8 mouse cellular contexts compared by ENCODE assay signal in genomic region chr3:88410645-88411031, GRCm38 (mm10). TPM values are rescaled to one million over a fixed set of nuclear protein-coding genes. Genes with fewer than 3 reads are reported as not detected.
DNase-seq lines count a peak whose midpoint lies in the region; ATAC-seq and TF ChIP-seq lines count a peak whose summit lies in the region.

No protein-coding gene starts in this region.

- peak overlapping the region; percentile 86 for H3K9ac ChIP-seq in lung, embryonic 14.5 days
- H3K9ac ChIP-seq in embryonic facial prominence, embryonic 13.5 days, result peak overlapping the region; percentile 86; the same call in 1 of the 2 replicates
- H3K9ac ChIP-seq in intestine, embryonic 15.5 days, result peak overlapping the region; percentile 24; the same call in 1 of the 2 replicates
- peak overlapping the region; percentile 80 for H3K9ac ChIP-seq in midbrain, embryonic 11.5 days (ENCODE audit: low read length)

- no peak for DNase-seq in lung, embryonic 14.5 days
- no peak for DNase-seq in lung, postnatal 25 days (ENCODE audit: low spot score)
- DNase-seq in midbrain, embryonic 11.5 days (ENCODE audit: low spot score, missing footprints), result no peak
- DNase-seq in testis, postnatal 14 days (ENCODE audit: low spot score), result no peak
- DNase-seq in frontal cortex, postnatal 10 days (ENCODE audit: low spot score in 2 of 2), result no peak
- DNase-seq in layer of hippocampus, adult 18-20 months (ENCODE audit: low spot score in 2 of 2), result no peak

- no peaks in the 10 kb centered on the region for H3K4me1 ChIP-seq in lung, embryonic 14.5 days (ENCODE audit: insufficient read depth)
- peaks cover 31% of the 10 kb centered on the region for H3K4me1 ChIP-seq in embryonic facial prominence, embryonic 13.5 days
- peaks cover 23% of the 10 kb centered on the region for H3K4me1 ChIP-seq in intestine, embryonic 15.5 days (replicated peaks)
- peaks cover 18% of the 10 kb centered on the region for H3K4me1 ChIP-seq in midbrain, embryonic 11.5 days (ENCODE audit: control insufficient read depth, insufficient read depth, low read length)

- H3K36me3 ChIP-seq in lung, embryonic 14.5 days (ENCODE audit: insufficient read depth), result peaks cover 36% of the 10 kb centered on the region
- peaks cover 43% of the 10 kb centered on the region for H3K36me3 ChIP-seq in embryonic facial prominence, embryonic 13.5 days
- 0 out of 2 replicates have a peak, but pooled peaks cover 8% of the 10 kb centered on the region for H3K36me3 ChIP-seq in intestine, embryonic 15.5 days
- peaks cover 3% of the 10 kb centered on the region; the same call in 1 of the 2 replicates for H3K36me3 ChIP-seq in midbrain, embryonic 11.5 days (ENCODE audit: control insufficient read depth, insufficient read depth, low read length)

- H3K4me3 ChIP-seq in lung, embryonic 14.5 days (ENCODE audit: low read depth, low read length), result peak overlapping the region; percentile 74
- H3K4me3 ChIP-seq in embryonic facial prominence, embryonic 13.5 days, result peak overlapping the region; percentile 66
- H3K4me3 ChIP-seq in intestine, embryonic 15.5 days (replicated peaks), result peak overlapping the region; percentile 68
- H3K4me3 ChIP-seq in midbrain, embryonic 11.5 days (ENCODE audit: low read depth, low read length), result peak overlapping the region; percentile 52

- no peaks in the 10 kb centered on the region for H3K27me3 ChIP-seq in lung, embryonic 14.5 days (ENCODE audit: insufficient read depth, low read length)
- H3K27me3 ChIP-seq in embryonic facial prominence, embryonic 13.5 days, result no peaks in the 10 kb centered on the region
- H3K27me3 ChIP-seq in intestine, embryonic 15.5 days (replicated peaks), result no peaks in the 10 kb centered on the region
- no peaks in the 10 kb centered on the region for H3K27me3 ChIP-seq in midbrain, embryonic 11.5 days (ENCODE audit: control insufficient read depth, insufficient read depth, low read length)

- no peak for ATAC-seq in lung, embryonic 14.5 days (ENCODE audit: insufficient read depth)
- ATAC-seq in embryonic facial prominence, embryonic 13.5 days (ENCODE audit: insufficient number of reproducible peaks, insufficient read depth, low FRiP score, low TSS enrichment, low read depth), result no peak
- peak; percentile 11; the same call in 1 of the 2 replicates for ATAC-seq in intestine, embryonic 15.5 days
- no peak for ATAC-seq in midbrain, embryonic 11.5 days (ENCODE audit: low FRiP score)

- TF ChIP-seq CTCF in lung, embryonic 14.5 days (IDR thresholded peaks at IDR 0.05; ENCODE audit: low read depth), result no peak

- H3K27ac ChIP-seq in lung, embryonic 14.5 days (ENCODE audit: low read depth), result peak overlapping the region; percentile 97
- H3K27ac ChIP-seq in embryonic facial prominence, embryonic 13.5 days, result peak overlapping the region; percentile 95
- H3K27ac ChIP-seq in intestine, embryonic 15.5 days, result peak overlapping the region; percentile 97
- peak overlapping the region; percentile 4; the same call in 1 of the 2 replicates for H3K27ac ChIP-seq in midbrain, embryonic 11.5 days (ENCODE audit: low read depth, low read length)

- peak overlapping the region; percentile 85 for H3K4me2 ChIP-seq in lung, embryonic 14.5 days
- peak overlapping the region; percentile 68 for H3K4me2 ChIP-seq in embryonic facial prominence, embryonic 13.5 days
- H3K4me2 ChIP-seq in intestine, embryonic 15.5 days (replicated peaks), result peak overlapping the region; percentile 83
- H3K4me2 ChIP-seq in midbrain, embryonic 11.5 days, result peak overlapping the region; percentile 66

- WGBS in lung, embryonic 14.5 days, result 16% methylated on average over 7 of the region's 7 CpGs
- WGBS in embryonic facial prominence, embryonic 13.5 days, result 27% methylated on average over 7 of the region's 7 CpGs
- 15% methylated on average over 7 of the region's 7 CpGs for WGBS in intestine, embryonic 15.5 days
- WGBS in midbrain, embryonic 11.5 days, result 26% methylated on average over 7 of the region's 7 CpGs

- H3K9me3 ChIP-seq in lung, embryonic 14.5 days (ENCODE audit: low read depth, low read length), result no peaks in the 10 kb centered on the region
- H3K9me3 ChIP-seq in embryonic facial prominence, embryonic 13.5 days, result no peaks in the 10 kb centered on the region
- no peaks in the 10 kb centered on the region for H3K9me3 ChIP-seq in intestine, embryonic 15.5 days
- no peaks in the 10 kb centered on the region for H3K9me3 ChIP-seq in midbrain, embryonic 11.5 days (ENCODE audit: control insufficient read depth, low read length)

RNA-seq across cellular contexts. Expression of gene Pmf1, which starts 0.5 kb away (rescaled TPM):
- 162 and 173 TPM in 2 replicates for polyA plus RNA-seq in lung, embryonic 14.5 days (2014; fragmentation: Nextera tagmentation; extraction: Ambion mirVana)
- polyA plus RNA-seq in embryonic facial prominence, embryonic 13.5 days (2015; fragmentation: Nextera tagmentation; extraction: Ambion mirVana), result 121 and 153 TPM in 2 replicates
- 127 and 128 TPM in 2 replicates for polyA plus RNA-seq in intestine, embryonic 15.5 days (2015; fragmentation: Nextera tagmentation; extraction: Ambion mirVana)
- polyA plus RNA-seq in midbrain, embryonic 11.5 days (2014; fragmentation: Nextera tagmentation; extraction: Ambion mirVana), result 128 and 132 TPM in 2 replicates
- 1 to 10 TPM; 5.9 to 6.5 TPM for total RNA-seq in layer of hippocampus, adult 18-20 months (2021)

RNA-seq across cellular contexts. Expression of gene Slc25a44, which starts 14.3 kb away (rescaled TPM):
- polyA plus RNA-seq in lung, embryonic 14.5 days (2014; fragmentation: Nextera tagmentation; extraction: Ambion mirVana), result 16.6 and 18.3 TPM in 2 replicates
- polyA plus RNA-seq in embryonic facial prominence, embryonic 13.5 days (2015; fragmentation: Nextera tagmentation; extraction: Ambion mirVana), result 16.5 and 16.7 TPM in 2 replicates
- 17.2 and 17.3 TPM in 2 replicates for polyA plus RNA-seq in intestine, embryonic 15.5 days (2015; fragmentation: Nextera tagmentation; extraction: Ambion mirVana)
- polyA plus RNA-seq in midbrain, embryonic 11.5 days (2014; fragmentation: Nextera tagmentation; extraction: Ambion mirVana), result 20.8 and 22.3 TPM in 2 replicates
- 10 to 100 TPM; 71.9 to 73.0 TPM for total RNA-seq in layer of hippocampus, adult 18-20 months (2021)

RNA-seq across cellular contexts. Expression of gene Bglap, which starts 26.4 kb away (rescaled TPM):
- polyA plus RNA-seq in lung, embryonic 14.5 days (2014; fragmentation: Nextera tagmentation; extraction: Ambion mirVana), result not detected in 2 replicates
- 0.91 TPM in 1 of 2 replicates, not detected in the other for polyA plus RNA-seq in embryonic facial prominence, embryonic 13.5 days (2015; fragmentation: Nextera tagmentation; extraction: Ambion mirVana)
- not detected in 2 replicates for polyA plus RNA-seq in intestine, embryonic 15.5 days (2015; fragmentation: Nextera tagmentation; extraction: Ambion mirVana)
- polyA plus RNA-seq in midbrain, embryonic 11.5 days (2014; fragmentation: Nextera tagmentation; extraction: Ambion mirVana), result 0.48 TPM in 1 of 2 replicates, not detected in the other
- not detected for total RNA-seq in layer of hippocampus, adult 18-20 months (2021)

RNA-seq across cellular contexts. Expression of gene Bglap2, which starts 32.1 kb away (rescaled TPM):
- not detected in 2 replicates for polyA plus RNA-seq in lung, embryonic 14.5 days (2014; fragmentation: Nextera tagmentation; extraction: Ambion mirVana)
- 0.58 TPM in 1 of 2 replicates, not detected in the other for polyA plus RNA-seq in embryonic facial prominence, embryonic 13.5 days (2015; fragmentation: Nextera tagmentation; extraction: Ambion mirVana)
- not detected in 2 replicates for polyA plus RNA-seq in intestine, embryonic 15.5 days (2015; fragmentation: Nextera tagmentation; extraction: Ambion mirVana)
- not detected in 2 replicates for polyA plus RNA-seq in midbrain, embryonic 11.5 days (2014; fragmentation: Nextera tagmentation; extraction: Ambion mirVana)
- total RNA-seq in layer of hippocampus, adult 18-20 months (2021), result not detected

RNA-seq across cellular contexts. Expression of gene Bglap3, which starts 38.1 kb away (rescaled TPM):
- 0.19 and 0.24 TPM in 2 replicates for polyA plus RNA-seq in lung, embryonic 14.5 days (2014; fragmentation: Nextera tagmentation; extraction: Ambion mirVana)
- polyA plus RNA-seq in embryonic facial prominence, embryonic 13.5 days (2015; fragmentation: Nextera tagmentation; extraction: Ambion mirVana), result 0.28 TPM in 1 of 2 replicates, not detected in the other
- polyA plus RNA-seq in intestine, embryonic 15.5 days (2015; fragmentation: Nextera tagmentation; extraction: Ambion mirVana), result 1.3 and 2.7 TPM in 2 replicates
- polyA plus RNA-seq in midbrain, embryonic 11.5 days (2014; fragmentation: Nextera tagmentation; extraction: Ambion mirVana), result 0.08 and 0.12 TPM in 2 replicates
- total RNA-seq in layer of hippocampus, adult 18-20 months (2021), result under 1 TPM; 0.23 to 0.97 TPM

Comparison
In these comparisons a context has a peak if more than half of its experiments do, and no peak if none do; other contexts are left out.
1. H3K27ac ChIP-seq: peak in every context shown above with its lines; median percentile 97 in lung, embryonic 14.5 days; 97 in intestine, embryonic 15.5 days; 95 in embryonic facial prominence, embryonic 13.5 days; 4 in midbrain, embryonic 11.5 days.
2. H3K9ac ChIP-seq: peak in every context shown above with its lines; median percentile 86 in lung, embryonic 14.5 days; 86 in embryonic facial prominence, embryonic 13.5 days; 80 in midbrain, embryonic 11.5 days; 24 in intestine, embryonic 15.5 days.